Mouse (Mus musculus): Measurements from ENCODE around the gene Eci3. TPM values are rescaled to one million over a fixed set of nuclear protein-coding genes. Genes with fewer than 3 reads are reported as not detected.
"Not testable (repeated sequence)": the region's sequence is repeated elsewhere in the genome, so short reads cannot be mapped to it uniquely, and the experiment has no call there.

The Eci3 gene
- total RNA-seq (2015; ENCODE audit: low replicate concordance) (not detected in 2 replicates), total RNA-seq (2017; ENCODE audit: low replicate concordance) (not detected in 2 replicates)

DNA sequence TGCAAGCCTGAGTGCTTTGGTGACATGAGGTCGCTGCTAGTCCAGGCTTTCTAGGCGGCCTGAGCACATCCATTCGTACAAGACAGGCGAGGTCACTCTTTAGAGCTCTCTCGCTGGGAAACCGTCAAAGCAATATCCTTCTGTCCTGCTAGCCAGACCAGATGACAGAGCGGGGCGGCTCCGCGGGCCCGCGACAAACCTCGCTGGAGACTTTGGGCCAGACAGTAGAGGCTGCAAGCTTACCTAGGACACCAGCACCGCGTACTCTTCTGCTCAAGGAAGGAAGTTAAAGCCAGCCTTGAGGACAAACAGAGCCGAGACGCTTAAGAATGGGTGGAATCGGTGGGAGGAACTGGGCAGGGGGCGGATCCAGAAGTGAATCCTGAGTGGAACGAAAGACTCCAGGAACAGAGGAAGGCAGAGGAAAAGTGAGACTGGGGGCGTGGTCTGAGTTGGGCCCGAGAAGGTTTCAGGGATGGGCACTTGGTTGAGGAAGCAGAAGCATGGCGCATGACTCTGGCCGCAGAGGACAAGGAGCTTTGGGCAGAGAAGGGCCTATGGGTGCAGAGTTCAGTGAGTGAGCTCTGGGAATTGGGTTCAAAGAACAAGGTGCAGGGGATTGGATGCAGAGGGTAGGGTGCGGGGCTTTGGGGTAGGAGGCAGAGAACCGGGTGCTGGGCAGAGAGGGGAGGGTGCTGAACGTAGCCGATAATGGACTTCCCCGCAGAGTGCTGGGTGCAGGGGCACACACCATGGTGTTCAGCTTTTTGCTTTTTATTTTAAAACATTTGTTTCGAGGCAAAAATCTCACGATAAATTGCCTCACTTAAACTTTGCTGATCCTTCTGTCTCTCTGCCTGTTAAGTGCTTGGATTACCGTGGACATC lies at the start of gene Eci3:
Gene Eci3, minus strand, starts transcription at position 300 of the 887 bp plus-strand sequence.
- ATAC-seq (replicated peaks; ENCODE audit: low FRiP score, poor library complexity, severe bottlenecking): no peak

DNA sequence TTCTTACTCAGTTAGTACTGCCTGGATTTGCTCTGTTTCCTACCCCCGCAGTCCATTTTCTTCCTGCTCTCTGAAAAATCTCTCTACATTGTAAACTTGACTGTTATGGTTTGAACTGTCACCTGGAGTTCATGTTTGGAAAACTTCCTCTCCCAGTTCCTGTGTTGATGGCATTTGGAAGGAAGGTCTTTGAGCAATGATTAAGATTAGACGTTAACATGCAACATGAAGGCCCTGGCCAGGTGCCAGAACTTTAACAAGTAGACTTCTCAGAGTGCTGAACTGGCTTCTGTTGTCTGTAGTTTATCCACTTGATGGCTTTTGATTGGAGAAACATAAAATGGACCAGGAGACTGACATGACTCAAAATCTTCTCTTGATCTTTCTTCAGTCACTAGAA lies 32.3 kb upstream of the Eci3 start:
- no peak for ATAC-seq (replicated peaks; ENCODE audit: low FRiP score, poor library complexity, severe bottlenecking)

DNA sequence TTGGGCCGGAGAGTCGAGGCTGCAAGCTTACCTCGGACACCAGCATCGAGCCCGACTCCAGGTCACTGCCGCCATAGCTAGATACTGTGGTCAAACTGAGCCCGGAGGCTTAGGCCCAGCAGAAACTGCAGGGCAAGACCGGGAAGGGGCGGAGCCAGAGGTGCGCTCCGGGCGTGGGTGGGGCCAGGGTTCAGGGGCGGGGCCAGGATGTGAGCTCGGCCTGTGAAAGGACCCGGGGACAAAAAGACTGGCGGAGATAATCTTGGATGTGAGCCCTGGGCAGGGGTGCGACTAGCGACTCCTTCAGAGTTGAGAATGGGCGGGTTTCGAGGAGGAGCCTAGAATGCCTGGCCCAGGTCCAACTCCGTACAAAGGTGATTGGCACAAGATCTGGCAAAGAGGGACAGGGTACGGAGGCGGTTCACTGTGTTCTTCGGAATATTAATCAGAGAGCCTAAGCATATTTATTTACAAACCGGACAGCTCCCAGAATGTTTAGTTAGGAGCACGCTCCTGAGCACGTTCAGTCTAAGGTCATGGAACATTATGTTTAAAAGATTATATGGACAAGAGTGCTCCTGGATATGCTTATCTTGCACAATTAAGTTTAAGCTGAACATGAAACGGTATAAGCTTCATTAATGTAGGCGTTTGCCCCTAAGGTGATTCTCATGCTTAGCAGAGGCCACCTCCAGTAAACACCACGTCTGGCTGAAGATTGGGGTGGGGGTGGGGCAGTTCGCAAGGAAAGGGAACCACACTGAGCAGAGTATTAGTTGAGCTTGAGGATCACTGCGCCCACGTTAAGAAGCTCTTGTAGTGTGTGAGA lies 30.6 kb upstream of the Eci3 start:
- peak; percentile 94 for ATAC-seq (replicated peaks; ENCODE audit: low FRiP score, poor library complexity, severe bottlenecking)

DNA sequence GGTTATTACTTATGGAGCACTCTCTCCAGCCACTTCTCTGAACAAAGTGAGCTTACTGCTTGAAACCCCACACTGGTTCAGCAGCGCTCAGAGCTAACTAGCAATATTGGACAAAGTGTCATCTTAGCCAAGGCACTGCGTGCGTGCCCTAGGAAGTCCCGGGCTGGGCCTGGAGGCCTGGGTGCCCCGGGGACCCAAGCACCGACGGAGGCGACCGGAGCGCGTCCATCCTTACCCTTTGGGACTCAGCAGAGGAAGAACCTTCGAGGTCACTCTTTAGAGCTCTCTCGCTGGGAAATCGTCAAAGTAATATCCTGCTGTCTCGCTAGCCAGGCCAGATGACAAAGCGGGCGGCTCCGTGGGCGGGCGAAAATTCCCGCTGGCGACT lies 30.0 kb upstream of the Eci3 start:
- ATAC-seq (replicated peaks; ENCODE audit: low FRiP score, poor library complexity, severe bottlenecking): peak; percentile 73

DNA sequence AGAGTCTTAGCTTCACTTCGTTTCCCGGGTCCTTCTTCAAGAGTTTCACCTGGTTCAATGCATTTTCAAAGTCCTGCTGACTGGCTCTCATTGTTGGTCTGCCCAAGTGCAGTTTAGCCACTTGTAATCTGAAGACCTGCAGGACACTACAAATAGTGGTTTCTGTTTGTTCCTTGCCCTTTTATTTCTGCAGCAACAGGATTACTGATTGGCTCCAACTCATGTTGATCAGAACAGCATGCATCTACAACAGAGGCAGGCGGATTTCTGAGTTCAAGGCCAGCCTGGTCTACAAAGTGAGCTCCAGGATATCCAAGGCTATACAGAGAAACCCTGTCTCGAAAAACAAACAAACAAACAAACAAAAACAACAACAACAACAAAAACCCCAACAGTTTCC lies 29.5 kb upstream of the Eci3 start:
- ATAC-seq (replicated peaks; ENCODE audit: low FRiP score, poor library complexity, severe bottlenecking): no peak

DNA sequence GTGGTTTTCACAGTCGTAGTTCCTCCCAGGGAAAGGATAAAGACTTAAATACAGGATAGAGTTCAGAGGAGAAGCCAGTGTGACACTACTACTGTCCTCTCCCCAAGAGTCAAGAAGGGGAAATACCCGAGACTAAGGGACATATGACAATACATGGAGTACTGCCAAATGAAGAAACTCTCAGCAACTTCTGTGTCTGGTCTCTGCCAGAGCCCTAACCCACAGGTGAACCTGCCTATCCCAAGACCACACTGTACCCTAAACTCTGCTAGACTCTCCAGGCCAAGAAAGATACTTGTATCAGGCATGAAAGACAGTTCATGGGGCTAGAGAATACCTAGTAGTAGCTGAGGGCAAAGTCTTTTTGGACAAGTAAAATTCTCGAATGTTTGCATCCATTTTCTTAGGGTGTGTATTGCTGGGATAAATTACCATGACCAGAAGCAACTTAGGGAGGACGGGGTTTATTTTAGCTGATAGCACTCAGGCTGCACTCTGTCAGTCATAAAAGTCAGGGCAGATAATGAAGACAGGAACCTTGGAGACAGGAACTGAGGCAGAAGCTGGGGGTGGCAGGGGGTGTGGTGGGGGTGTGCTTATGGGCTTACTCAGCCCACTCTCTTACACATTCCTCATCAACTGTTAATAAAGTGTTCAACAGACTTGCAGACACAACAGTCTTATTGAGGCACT lies 28.1 kb upstream of the Eci3 start:
- ATAC-seq (replicated peaks; ENCODE audit: low FRiP score, poor library complexity, severe bottlenecking): no peak

DNA sequence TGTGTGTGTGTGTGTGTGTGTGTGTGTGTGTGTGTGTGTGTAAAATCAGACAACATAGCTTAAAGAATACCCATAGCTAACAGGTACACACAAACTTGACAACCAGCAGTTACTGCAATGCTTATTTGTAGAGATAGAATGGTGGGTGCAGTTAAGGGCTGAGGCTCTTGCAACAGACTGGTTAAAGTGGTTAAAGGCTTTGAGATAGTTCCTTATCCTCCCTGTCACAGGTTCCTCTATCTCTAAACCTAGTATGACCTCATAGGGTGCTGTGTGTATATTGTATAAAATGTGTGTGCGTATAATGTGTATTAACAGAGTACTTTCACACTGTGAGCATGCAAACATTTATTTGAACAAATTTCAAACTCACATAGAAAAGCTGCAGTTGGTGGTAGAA lies 19.9 kb upstream of the Eci3 start:
- not testable (repeated sequence) for ATAC-seq (replicated peaks; ENCODE audit: low FRiP score, poor library complexity, severe bottlenecking)

DNA sequence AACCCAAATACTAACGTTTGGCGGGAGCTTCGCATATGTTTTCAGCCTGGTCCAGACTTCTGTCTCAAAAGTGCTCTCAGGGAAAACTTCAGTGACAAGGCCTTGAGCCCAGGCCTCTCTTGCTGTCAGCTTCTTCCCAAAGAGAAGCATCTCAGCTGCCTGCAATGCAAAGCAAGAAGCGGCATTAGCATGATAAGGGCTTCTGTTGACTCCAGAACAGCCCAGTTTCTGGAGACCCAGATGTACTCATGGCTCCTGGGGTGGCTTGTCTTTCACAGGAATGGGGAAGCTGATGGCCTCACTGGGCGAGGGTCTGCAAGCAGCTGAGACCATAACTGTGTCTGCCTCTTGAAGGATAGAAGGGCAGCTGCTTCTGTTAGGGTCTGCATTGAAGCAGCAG lies 15.0 kb upstream of the Eci3 start:
- ATAC-seq (replicated peaks; ENCODE audit: low FRiP score, poor library complexity, severe bottlenecking): not testable (repeated sequence)

DNA sequence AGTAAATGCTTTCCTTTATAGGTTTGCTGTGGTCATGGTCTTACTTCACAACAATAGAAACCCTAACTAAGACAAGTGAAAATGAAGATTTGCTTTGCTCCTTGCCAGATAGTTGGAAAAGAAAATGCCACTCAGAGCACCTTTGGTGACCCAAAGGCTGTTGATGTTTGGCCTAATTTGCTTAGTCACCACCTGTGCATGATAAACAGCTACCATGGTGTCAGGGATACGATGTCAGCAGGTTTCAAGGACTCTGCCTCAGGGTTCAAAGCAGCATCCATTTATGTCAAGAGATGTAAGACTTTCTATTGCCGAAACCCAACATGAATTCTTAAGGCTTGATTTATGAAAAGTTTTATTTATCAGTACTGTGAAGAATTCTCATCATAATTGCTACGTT lies 13.8 kb upstream of the Eci3 start:
- ATAC-seq (replicated peaks; ENCODE audit: low FRiP score, poor library complexity, severe bottlenecking): peak; percentile 91

DNA sequence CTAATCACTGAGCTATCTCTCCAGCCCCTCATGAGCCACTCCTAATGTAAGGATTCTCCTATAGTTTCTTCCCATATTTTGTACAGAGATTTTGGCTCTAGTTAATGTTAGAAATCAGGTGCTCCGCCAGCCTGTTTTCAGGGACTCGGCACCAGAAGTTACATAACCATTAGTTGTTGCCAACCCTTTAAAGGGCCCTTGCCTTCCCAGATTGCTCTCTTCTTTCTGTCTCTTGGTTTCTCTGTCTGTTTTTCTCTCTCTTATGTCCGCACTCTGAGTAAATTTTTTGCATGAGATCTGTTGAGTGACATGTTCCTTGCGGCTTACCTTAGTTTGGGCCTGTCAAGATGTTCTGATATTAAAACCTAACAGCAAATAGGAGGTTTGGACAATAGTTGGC lies 12.5 kb upstream of the Eci3 start:
- no peak for ATAC-seq (replicated peaks; ENCODE audit: low FRiP score, poor library complexity, severe bottlenecking)

DNA sequence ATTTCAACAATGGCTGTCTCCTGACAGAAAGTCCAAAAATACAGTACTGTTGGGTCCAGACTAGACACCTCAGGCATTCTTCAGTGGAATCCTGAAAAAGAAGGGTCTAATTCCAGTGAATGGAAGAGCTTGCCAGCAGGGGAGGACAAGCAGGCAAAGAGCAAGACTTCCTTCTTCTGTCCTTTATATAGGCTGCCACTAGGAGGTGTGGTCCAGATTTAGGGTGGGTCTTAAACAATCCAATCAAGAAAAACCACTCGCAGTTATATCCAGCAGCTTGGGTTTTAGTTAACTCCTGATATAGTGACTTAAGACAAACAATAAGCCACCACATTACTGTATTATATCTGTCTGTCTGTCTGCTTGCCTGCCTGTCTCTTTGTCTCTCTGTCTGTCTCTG lies 10.2 kb upstream of the Eci3 start:
- no peak for ATAC-seq (replicated peaks; ENCODE audit: low FRiP score, poor library complexity, severe bottlenecking)

DNA sequence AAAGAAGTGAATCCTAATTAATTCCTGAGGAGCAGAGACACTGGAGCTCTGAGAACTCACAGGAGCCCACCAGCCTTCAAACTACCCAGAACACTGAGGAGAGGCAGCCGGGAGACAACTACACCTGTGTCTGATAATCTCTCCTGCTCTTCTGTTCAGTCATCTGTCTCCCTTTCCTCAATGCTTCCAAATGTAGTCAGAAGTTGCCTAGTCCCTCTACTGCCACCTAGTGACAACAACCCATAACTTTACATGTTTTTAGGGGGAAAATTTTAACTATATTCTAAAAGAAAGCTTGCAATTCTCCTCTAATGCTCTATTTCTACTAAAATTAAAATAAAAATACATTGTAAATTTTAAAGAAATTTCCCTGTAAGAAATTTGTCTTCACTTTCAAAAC lies 9.5 kb upstream of the Eci3 start:
- ATAC-seq (replicated peaks; ENCODE audit: low FRiP score, poor library complexity, severe bottlenecking): peak; percentile 54; the same call in 1 of the 2 replicates

DNA sequence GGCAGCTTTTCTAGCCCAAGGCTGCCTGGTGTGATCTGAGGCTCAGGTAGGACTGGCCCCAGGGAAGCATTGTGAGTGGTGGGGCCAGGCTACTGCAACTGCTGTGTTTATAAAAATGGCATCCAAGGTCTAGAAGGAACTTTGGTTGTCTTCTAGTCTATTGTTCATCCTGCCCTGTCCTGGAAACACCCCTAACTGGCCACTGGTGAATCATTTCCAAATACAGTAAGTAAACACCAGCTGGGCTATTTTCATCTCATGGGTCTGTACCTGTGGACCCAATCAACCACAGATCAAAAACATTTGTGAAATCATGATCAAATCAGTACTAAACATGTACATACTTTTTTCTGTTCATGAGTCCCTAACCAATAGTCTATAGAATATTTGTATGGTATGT lies 8.8 kb upstream of the Eci3 start:
- not testable (repeated sequence) for ATAC-seq (replicated peaks; ENCODE audit: low FRiP score, poor library complexity, severe bottlenecking)

DNA sequence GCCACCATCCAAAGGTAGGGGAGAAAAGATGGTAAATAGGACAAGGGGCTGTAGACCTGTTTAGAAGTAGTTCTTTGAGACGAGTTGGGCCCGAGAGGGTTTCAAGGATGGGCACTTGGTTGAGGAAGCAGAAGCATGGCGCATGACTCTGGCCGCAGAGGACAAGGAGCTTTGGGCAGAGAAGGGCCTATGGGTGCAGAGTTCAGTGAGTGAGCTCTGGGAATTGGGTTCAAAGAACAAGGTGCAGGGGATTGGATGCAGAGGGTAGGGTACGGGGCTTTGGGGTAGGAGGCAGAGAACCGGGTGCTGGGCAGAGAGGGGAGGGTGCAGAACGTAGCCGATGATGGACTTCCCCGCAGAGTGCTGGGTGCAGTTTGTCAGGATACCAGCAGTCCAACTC lies 2.0 kb upstream of the Eci3 start:
- ATAC-seq (replicated peaks; ENCODE audit: low FRiP score, poor library complexity, severe bottlenecking): not testable (repeated sequence)

DNA sequence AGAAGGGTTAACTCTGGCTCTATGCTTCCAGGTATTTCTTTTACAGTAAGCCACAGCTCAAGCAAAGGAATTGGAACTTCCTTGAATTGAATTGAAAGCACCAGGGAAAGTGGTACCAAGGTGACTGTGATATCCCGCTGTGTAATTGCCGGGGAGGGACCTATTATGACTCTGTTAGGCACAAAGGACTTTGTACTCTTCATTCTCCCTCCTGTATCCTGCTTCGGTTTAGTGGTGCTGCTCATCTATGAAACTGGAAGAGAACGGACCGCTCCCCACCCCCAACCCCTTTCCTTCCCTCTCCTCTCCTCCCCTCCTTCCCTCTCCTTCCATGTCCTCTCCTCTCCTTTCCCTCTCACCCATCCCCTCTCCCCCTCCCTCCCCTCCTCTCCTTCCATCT lies 1.3 kb upstream of the Eci3 start:
- ATAC-seq (replicated peaks; ENCODE audit: low FRiP score, poor library complexity, severe bottlenecking): no peak

DNA sequence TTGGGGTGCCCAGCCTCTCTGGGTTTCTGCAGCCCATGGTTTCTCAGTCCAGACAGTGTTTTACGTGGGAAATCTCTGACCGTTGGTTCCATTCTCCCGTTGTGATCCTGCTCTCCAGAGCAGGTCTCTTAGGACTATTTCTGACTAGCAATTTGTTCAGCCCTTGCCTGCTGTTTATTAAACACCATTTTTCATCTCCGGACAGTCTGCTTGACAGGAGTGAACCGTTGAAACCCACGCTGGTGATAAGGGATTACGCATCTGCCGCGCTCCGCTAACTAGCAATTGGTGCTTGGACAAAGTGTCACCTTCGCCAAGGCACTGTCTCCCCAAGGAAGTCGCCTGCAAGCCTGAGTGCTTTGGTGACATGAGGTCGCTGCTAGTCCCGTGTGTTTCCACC lies 809 bp upstream of the Eci3 start:
- no peak for ATAC-seq (replicated peaks; ENCODE audit: low FRiP score, poor library complexity, severe bottlenecking)

DNA sequence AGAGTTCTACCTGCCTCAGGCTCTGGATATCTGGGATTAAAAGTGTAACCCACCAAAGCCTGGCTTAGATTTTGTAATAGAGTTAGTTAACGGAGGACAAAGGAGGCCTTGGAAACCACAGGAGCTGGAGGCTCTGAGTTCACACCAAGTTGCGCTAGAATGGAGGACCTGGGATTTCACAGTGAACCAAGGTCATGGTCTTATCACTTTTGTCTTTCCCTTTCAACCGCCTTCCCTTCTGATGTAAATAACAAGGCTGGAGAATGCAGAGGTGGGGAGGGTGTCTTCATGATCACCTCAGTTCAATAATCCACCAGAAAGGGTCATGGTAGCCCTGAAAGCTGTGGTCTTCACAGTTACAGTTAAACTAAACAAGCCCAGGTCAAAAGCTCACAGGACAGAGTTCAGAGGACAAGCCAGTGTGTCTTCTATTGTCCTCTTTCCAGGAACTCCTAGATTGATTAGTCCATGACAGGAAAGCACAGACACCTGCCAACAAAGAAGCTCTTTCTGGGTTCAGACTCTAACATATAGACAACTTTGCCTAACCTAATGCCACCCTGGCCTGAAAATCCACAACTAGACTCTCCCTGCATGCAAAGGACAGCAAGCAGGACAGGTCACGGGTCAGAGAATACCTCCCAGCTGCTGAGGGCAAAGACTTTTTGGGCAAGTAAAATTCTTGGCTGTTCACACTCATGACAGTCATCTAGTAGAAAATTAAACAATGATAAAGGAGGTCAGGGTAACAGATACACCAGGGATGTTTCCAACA lies 2.4 kb downstream of the Eci3 start:
- no peak for ATAC-seq (replicated peaks; ENCODE audit: low FRiP score, poor library complexity, severe bottlenecking)

DNA sequence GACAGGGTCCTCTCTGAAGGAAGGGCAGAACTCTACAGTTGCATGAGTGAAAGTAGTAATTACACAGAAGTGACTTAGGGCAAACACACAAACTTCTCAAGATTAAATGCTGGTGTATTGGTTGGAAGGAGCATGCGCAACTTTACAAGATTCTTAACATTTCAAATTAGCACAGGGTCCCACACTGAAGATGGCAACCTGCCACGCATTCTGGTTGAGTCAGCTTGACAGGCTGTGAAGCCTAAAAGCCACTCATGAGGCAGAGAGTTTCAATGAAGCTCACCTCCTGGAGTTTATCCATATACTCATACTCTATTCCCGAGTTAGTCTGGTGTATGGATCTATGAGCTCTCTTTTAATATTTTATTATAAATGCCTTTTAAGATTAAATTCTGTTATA lies 5.5 kb downstream of the Eci3 start:
- ATAC-seq (replicated peaks; ENCODE audit: low FRiP score, poor library complexity, severe bottlenecking): not testable (repeated sequence)

DNA sequence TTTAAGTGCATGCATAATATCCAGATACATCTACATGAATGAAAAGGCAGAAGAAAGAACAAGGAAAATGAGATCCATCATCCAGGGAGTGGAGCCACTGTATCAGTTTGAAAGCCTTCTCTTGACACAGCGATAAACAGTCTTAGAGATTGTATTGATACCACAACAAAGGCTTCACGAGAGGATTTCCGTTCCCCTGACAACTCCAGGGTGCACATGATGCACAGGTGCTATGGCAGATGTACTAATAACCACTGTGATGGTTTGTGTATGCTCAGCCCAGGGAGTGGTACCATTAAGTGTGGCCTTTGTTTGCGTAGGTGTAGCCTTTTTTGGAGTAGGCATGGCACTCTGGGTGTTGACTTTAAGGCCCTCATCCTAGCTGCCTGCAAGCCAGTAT lies 6.7 kb downstream of the Eci3 start:
- no peak for ATAC-seq (replicated peaks; ENCODE audit: low FRiP score, poor library complexity, severe bottlenecking)

DNA sequence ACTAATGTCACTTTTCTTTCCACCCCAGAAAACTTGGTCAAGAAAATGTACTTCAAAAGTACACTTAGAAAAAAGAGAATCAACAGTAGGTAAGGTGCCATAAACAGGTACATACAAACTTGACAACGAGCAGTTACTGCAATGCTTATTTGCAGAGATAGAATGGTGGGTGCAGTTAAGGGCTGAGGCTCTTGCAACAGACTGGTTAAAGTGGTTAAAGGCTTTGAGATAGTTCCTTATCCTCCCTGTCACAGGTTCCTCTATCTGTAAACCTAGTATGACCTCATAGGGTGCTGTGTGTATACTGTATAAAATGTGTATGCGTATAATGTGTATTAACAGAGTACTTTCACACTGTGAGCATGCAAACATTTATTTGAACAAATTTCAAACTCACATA lies 12.2 kb downstream of the Eci3 start:
- not testable (repeated sequence) for ATAC-seq (replicated peaks; ENCODE audit: low FRiP score, poor library complexity, severe bottlenecking)
